9 mouse cellular contexts compared by ENCODE assay signal in genomic region chr8:119708878-119709702, GRCm38 (mm10). TPM values are rescaled to one million over a fixed set of nuclear protein-coding genes. Genes with fewer than 3 reads are reported as not detected.
DNase-seq lines count a peak whose midpoint lies in the region; ATAC-seq and TF ChIP-seq lines count a peak whose summit lies in the region.
"Had no signal": no experiment of that assay in that cellular context is flagged by ENCODE, and none has a peak within 500 bp of the region (broad histone marks: within the 10 kb centered on the region; RNA-seq: fewer than 3 reads in every experiment).

No protein-coding gene starts in this region.

- no peak for TF ChIP-seq POLR2A in bone marrow, adult 2 months (IDR thresholded peaks at IDR 0.05; ENCODE audit: borderline replicate concordance, control insufficient read depth, low read depth, low read length)

- H3K27ac ChIP-seq in liver, embryonic 15.5 days (replicated peaks) = no peak overlapping the region
- H3K27ac ChIP-seq in liver, embryonic 11.5 days (ENCODE audit: low read depth, low read length) = no peak overlapping the region
- H3K27ac ChIP-seq in bone marrow, adult 2 months (ENCODE audit: control insufficient read depth, insufficient read depth, low read depth, low read length, poor library complexity) = peak overlapping the region; percentile 76
- H3K27ac ChIP-seq in macrophage = peak overlapping the region; percentile 72

- 51% methylated on average over 14 of the region's 14 CpGs for WGBS in liver, embryonic 15.5 days (ENCODE audit: insufficient replicate concordance)
- WGBS in liver, embryonic 11.5 days = 68% methylated on average over 14 of the region's 14 CpGs
- 54% methylated on average over 14 of the region's 14 CpGs for WGBS in bone marrow, adult 2 months
- WGBS in macrophage (ENCODE audit: missing documents) = 62% methylated on average over 14 of the region's 14 CpGs

- H3K4me3 ChIP-seq in liver, embryonic 15.5 days (replicated peaks) = no peak overlapping the region
- H3K4me3 ChIP-seq in liver, embryonic 11.5 days (ENCODE audit: low read depth, low read length) = no peak overlapping the region
- no peak overlapping the region for H3K4me3 ChIP-seq in bone marrow, adult 2 months (replicated peaks; ENCODE audit: control insufficient read depth, low read depth, low read length)
- no peak overlapping the region for H3K4me3 ChIP-seq in macrophage (ENCODE audit: inconsistent target)

- H3K4me1 ChIP-seq in liver, embryonic 15.5 days (replicated peaks) = peaks cover 9% of the 10 kb centered on the region; the same call in 1 of the 2 replicates
- H3K4me1 ChIP-seq in liver, embryonic 11.5 days (replicated peaks; ENCODE audit: control insufficient read depth, insufficient read depth, low read length) = no peaks in the 10 kb centered on the region
- H3K4me1 ChIP-seq in bone marrow, adult 2 months (ENCODE audit: control insufficient read depth, insufficient read depth, low read length) = peaks cover 16% of the 10 kb centered on the region

- H3K79me2 ChIP-seq in macrophage (ENCODE audit: inconsistent target) = no peaks in the 10 kb centered on the region

- H3K9me3 ChIP-seq in liver, embryonic 15.5 days (replicated peaks) = no peaks in the 10 kb centered on the region
- no peaks in the 10 kb centered on the region for H3K9me3 ChIP-seq in liver, embryonic 11.5 days (ENCODE audit: control insufficient read depth, low read length)

- no peak for DNase-seq in liver, embryonic 11.5 days (ENCODE audit: low spot score)
- DNase-seq in heart, adult 8-10 months (ENCODE audit: low spot score) = peak; percentile 33
- no peak for DNase-seq in spleen, postnatal 14 days (ENCODE audit: low spot score in 2 of 2)

- 0 out of 2 replicates have a peak, but pooled peaks have one; percentile 7 for ATAC-seq in liver, embryonic 15.5 days (ENCODE audit: insufficient read depth)
- no peak; the same call in 1 of the 2 replicates for ATAC-seq in liver, embryonic 11.5 days (replicated peaks; ENCODE audit: low FRiP score)
- ATAC-seq in activated CD4-positive, CD25-positive, alpha-beta regulatory T cell, adult 4 months = no peak
- ATAC-seq in CD4-positive, CD25-positive, alpha-beta regulatory T cell, adult 4 months = no peak

- no peaks in the 10 kb centered on the region for H3K27me3 ChIP-seq in liver, embryonic 15.5 days
- H3K27me3 ChIP-seq in liver, embryonic 11.5 days (replicated peaks; ENCODE audit: control insufficient read depth, insufficient read depth, low read length) = peaks cover 2% of the 10 kb centered on the region

- TF ChIP-seq CTCF in bone marrow, adult 2 months (IDR thresholded peaks at IDR 0.05; ENCODE audit: control insufficient read depth, insufficient read depth, low read length) = no peak

- H3K4me2 ChIP-seq in liver, embryonic 15.5 days = no peak overlapping the region
- no peak overlapping the region for H3K4me2 ChIP-seq in liver, embryonic 11.5 days

- H3K9ac ChIP-seq in liver, embryonic 15.5 days = no peak overlapping the region
- H3K9ac ChIP-seq in liver, embryonic 11.5 days (ENCODE audit: low read depth, low read length) = no peak overlapping the region

- H3K36me3 ChIP-seq in liver, embryonic 15.5 days (replicated peaks) = no peaks in the 10 kb centered on the region
- H3K36me3 ChIP-seq in liver, embryonic 11.5 days (ENCODE audit: control insufficient read depth, insufficient read depth, low read length) = no peaks in the 10 kb centered on the region
- H3K36me3 ChIP-seq in macrophage (ENCODE audit: inconsistent target) = no peaks in the 10 kb centered on the region

RNA-seq across cellular contexts. Expression of gene Atp2c2, which starts 9.3 kb away (rescaled TPM):
- 0.09 and 0.12 TPM in 2 replicates for polyA plus RNA-seq in liver, embryonic 15.5 days (2015; fragmentation: Nextera tagmentation; extraction: Ambion mirVana)
- polyA plus RNA-seq in liver, embryonic 11.5 days (2014; fragmentation: Nextera tagmentation; extraction: Ambion mirVana) = 0.40 and 0.51 TPM in 2 replicates
- polyA plus RNA-seq in bone marrow, adult 2 months (2011; ENCODE audit: insufficient read depth, insufficient read length, low replicate concordance, missing spikeins) = not detected in 2 replicates
- total RNA-seq in heart, adult 8-10 months (2022) = under 1 TPM in 1 of 4 experiments, not detected in 3; 0.11 TPM
- not detected for total RNA-seq in macrophage (2018; cell fraction: chromatin; rRNA removed)
- not detected for total RNA-seq in macrophage (2018; cell fraction: cytosol; rRNA removed)
- not detected for total RNA-seq in macrophage (2018; cell fraction: nucleus; rRNA removed)
- polyA plus RNA-seq in macrophage (2018) = not detected in 3 replicates
- polyA plus RNA-seq in activated CD4-positive, CD25-positive, alpha-beta regulatory T cell, adult 4 months (2017; shearing (Covaris generic)) = not detected
- under 1 TPM in 1 of 2 experiments, not detected in 1; 0.18 TPM for polyA plus RNA-seq in CD4-positive, CD25-positive, alpha-beta regulatory T cell, adult 4 months (2017; shearing (Covaris generic))
- total RNA-seq: hematopoietic stem cell, adult 5-6 weeks had no signal

RNA-seq across cellular contexts. Expression of gene Wfdc1, which starts 42.9 kb away (rescaled TPM):
- polyA plus RNA-seq in liver, embryonic 15.5 days (2015; fragmentation: Nextera tagmentation; extraction: Ambion mirVana) = 2.2 and 2.5 TPM in 2 replicates
- 0.22 and 0.36 TPM in 2 replicates for polyA plus RNA-seq in liver, embryonic 11.5 days (2014; fragmentation: Nextera tagmentation; extraction: Ambion mirVana)
- not detected in 2 replicates for polyA plus RNA-seq in bone marrow, adult 2 months (2011; ENCODE audit: insufficient read depth, insufficient read length, low replicate concordance, missing spikeins)
- total RNA-seq in heart, adult 8-10 months (2022) = 10 to 100 TPM; 22.2 to 32.4 (median 25.2) TPM
- total RNA-seq in macrophage (2018; cell fraction: chromatin; rRNA removed) = not detected
- not detected for total RNA-seq in macrophage (2018; cell fraction: cytosol; rRNA removed)
- not detected for total RNA-seq in macrophage (2018; cell fraction: nucleus; rRNA removed)
- polyA plus RNA-seq in macrophage (2018) = not detected in 3 replicates
- not detected for polyA plus RNA-seq in activated CD4-positive, CD25-positive, alpha-beta regulatory T cell, adult 4 months (2017; shearing (Covaris generic))
- polyA plus RNA-seq in CD4-positive, CD25-positive, alpha-beta regulatory T cell, adult 4 months (2017; shearing (Covaris generic)) = not detected
- total RNA-seq: hematopoietic stem cell, adult 5-6 weeks had no signal

Comparison
In these comparisons a context has a peak if more than half of its experiments do, and no peak if none do; other contexts are left out.
1. H3K27ac ChIP-seq: peak in bone marrow, adult 2 months (single experiment) and macrophage (single experiment); none in liver, embryonic 15.5 days (single experiment) and liver, embryonic 11.5 days (single experiment).